Mouse (Mus musculus) E14TG2a.4 (cell line): ENCODE results near the gene Tmem263.

Source experiments
- H3K27me3 ChIP-seq: 2 replicates; pipeline ENCODE4 v1.6.1; 2014; ENCODE audit warnings: low read length, control low read depth; ENCODE audit not compliant: insufficient read depth
- H3K36me3 ChIP-seq: 2 replicates; pipeline ENCODE4 v1.6.1; 2014; ENCODE audit warnings: low read length, control low read depth; ENCODE audit not compliant: insufficient read depth
- H3K4me1 ChIP-seq: replicated peaks from 2 replicates; pipeline ENCODE4 v1.6.1; 2014; ENCODE audit warnings: low read depth, low read length, control low read depth
- H3K4me3 ChIP-seq: replicated peaks from 2 replicates; pipeline ENCODE4 v1.5.1; 2014; ENCODE audit warnings: mild to moderate bottlenecking, low read length
- H3K9me3 ChIP-seq: 2 replicates; pipeline ENCODE4 v1.6.1; 2014; ENCODE audit warnings: low read length, control low read depth
- CTCF ChIP-seq: conservative IDR thresholded peaks from 2 replicates; pipeline ENCODE4 v1.5.1; 2014; ENCODE audit warnings: low read length
- NANOG ChIP-seq: IDR thresholded peaks from 2 replicates; pipeline ENCODE4 v1.6.1; 2014; ENCODE audit warnings: borderline replicate concordance, low read length, mixed read lengths
- POU5F1 ChIP-seq: IDR thresholded peaks from 2 replicates; pipeline ENCODE4 v1.6.1; 2014; ENCODE audit warnings: low read length, borderline replicate concordance

The Tmem263 gene

GRCm38 (mm10) chr10:85161745-85162351, 59.4 kb downstream of the Tmem263 start:
- no peaks in the 10 kb centered on the region for H3K27me3 ChIP-seq
- no peaks in the 10 kb centered on the region for H3K9me3 ChIP-seq
- TF ChIP-seq NANOG (no peak), POU5F1 (no peak), CTCF (no peak)
- H3K4me1 ChIP-seq: peaks cover 13% of the 10 kb centered on the region
- no peak overlapping the region for H3K4me3 ChIP-seq
- H3K36me3 ChIP-seq: no peaks in the 10 kb centered on the region

GRCm38 (mm10) chr10:85164791-85165190, 62.4 kb downstream of the Tmem263 start:
- H3K9me3 ChIP-seq: no peaks in the 10 kb centered on the region
- TF ChIP-seq NANOG (no peak), CTCF (no peak), POU5F1 (no peak)
- H3K4me3 ChIP-seq: no peak overlapping the region
- no peaks in the 10 kb centered on the region for H3K27me3 ChIP-seq
- peaks cover 16% of the 10 kb centered on the region for H3K4me1 ChIP-seq
- no peaks in the 10 kb centered on the region for H3K36me3 ChIP-seq

GRCm38 (mm10) chr10:85165306-85165705, 62.9 kb downstream of the Tmem263 start:
- Histone ChIP-seq H3K36me3 (no peaks in the 10 kb centered on the region), H3K4me3 (no peak overlapping the region), H3K4me1 (peaks cover 16% of the 10 kb centered on the region), H3K27me3 (no peaks in the 10 kb centered on the region), H3K9me3 (no peaks in the 10 kb centered on the region)
- TF ChIP-seq CTCF (no peak), NANOG (no peak), POU5F1 (no peak)
